Mouse (Mus musculus) MEL (cell line): Measurements from ENCODE around the gene Pafah2. TPM values are rescaled to one million over a fixed set of nuclear protein-coding genes. Genes with fewer than 3 reads are reported as not detected.
A peak's percentile ranks its signal among the peaks of the same experiment; 100 is the strongest.

Experiments
- DNase-seq: peaks from one replicate; pipeline ENCODE4 v3.0.0; 2011; ENCODE audit warnings: low read depth, low spot score
- H3K27ac ChIP-seq: 2 replicates; pipeline ENCODE4 v1.5.1; 2012; ENCODE audit warnings: low read depth, mild to moderate bottlenecking, control low read depth, low read length, moderate library complexity; ENCODE audit not compliant: control insufficient read depth
- H3K27me3 ChIP-seq, 2 experiments: fragments of 150-350 bp in 1 of 2; sonication (generic) in 1 of 2; 2 replicates each; pipeline ENCODE4 v1.6.1; 2012; ENCODE audit warnings: low read length in 2 of 2, mild to moderate bottlenecking in 2 of 2, improper control_type of control experiment in 1 of 2, moderate library complexity in 1 of 2; ENCODE audit not compliant: insufficient read depth in 2 of 2, control insufficient read depth in 1 of 2
- H3K36me3 ChIP-seq, 2 experiments: 2 replicates each; pipeline ENCODE4 v1.6.1; 2012 to 2014; ENCODE audit warnings: low read length in 2 of 2, improper control_type of control experiment in 1 of 2, inconsistent platforms in 1 of 2, mild to moderate bottlenecking in 1 of 2; ENCODE audit not compliant: insufficient read depth in 2 of 2, control insufficient read depth in 1 of 2
- H3K4me1 ChIP-seq, 2 experiments: fragments of 150-350 bp in 1 of 2; sonication (generic) in 1 of 2; 2 replicates each; pipeline ENCODE4 v1.6.1; 2012; ENCODE audit warnings: low read length in 2 of 2, improper control_type of control experiment in 1 of 2, mild to moderate bottlenecking in 1 of 2; ENCODE audit not compliant: insufficient read depth in 2 of 2, control insufficient read depth in 1 of 2
- H3K4me3 ChIP-seq, 2 experiments: fragments of 150-350 bp in 1 of 2; sonication (generic) in 1 of 2; 2 replicates each; pipeline ENCODE4 v1.5.1; 2012; ENCODE audit warnings: low read depth in 2 of 2, low read length in 2 of 2, mild to moderate bottlenecking in 2 of 2, moderate library complexity in 2 of 2, control low read depth in 1 of 2, improper control_type of control experiment in 1 of 2; ENCODE audit not compliant: control insufficient read depth in 1 of 2, insufficient read depth in 1 of 2
- H3K79me2 ChIP-seq: 2 replicates; pipeline ENCODE4 v1.6.1; 2012; ENCODE audit warnings: mild to moderate bottlenecking, low read length, moderate library complexity; ENCODE audit not compliant: control insufficient read depth, poor library complexity, insufficient read depth
- H3K9ac ChIP-seq: 2 replicates; pipeline ENCODE4 v1.6.1; 2012; ENCODE audit warnings: low read depth, mild to moderate bottlenecking, control low read depth, low read length, moderate library complexity; ENCODE audit not compliant: control insufficient read depth, poor library complexity, severe bottlenecking
- H3K9me3 ChIP-seq: fragments of 150-350 bp; sonication (generic); replicated peaks from 2 replicates; pipeline ENCODE4 v1.6.1; 2012; ENCODE audit warnings: mild to moderate bottlenecking, low read length, improper control_type of control experiment, moderate library complexity; ENCODE audit not compliant: insufficient read depth
- BHLHE40 ChIP-seq: IDR thresholded peaks from 2 replicates; pipeline ENCODE4 v1.6.1; 2012; ENCODE audit warnings: low read depth, mild to moderate bottlenecking, inconsistent platforms, low read length, improper control_type of control experiment, borderline replicate concordance
- CHD1 ChIP-seq: IDR thresholded peaks from 2 replicates; pipeline ENCODE4 v1.6.1; 2012; ENCODE audit warnings: low read depth, mild to moderate bottlenecking, inconsistent platforms, low read length, improper control_type of control experiment
- E2F4 ChIP-seq: IDR thresholded peaks from 2 replicates; pipeline ENCODE4 v1.6.1; 2011; ENCODE audit warnings: low read depth, low read length, improper control_type of control experiment, borderline replicate concordance
- EP300 ChIP-seq, 2 experiments: IDR thresholded peaks; 2 replicates each; pipeline ENCODE4 v1.6.1; 2011; ENCODE audit warnings: improper control_type of control experiment in 2 of 2, low read length in 2 of 2, low read depth in 1 of 2, mild to moderate bottlenecking in 1 of 2
- ETS1 ChIP-seq: IDR thresholded peaks from 2 replicates; pipeline ENCODE4 v1.6.1; 2012; ENCODE audit warnings: low read depth, mild to moderate bottlenecking, inconsistent platforms, low read length, improper control_type of control experiment, moderate library complexity
- HCFC1 ChIP-seq: IDR thresholded peaks from 2 replicates; pipeline ENCODE4 v1.6.1; 2012; ENCODE audit warnings: low read depth, mild to moderate bottlenecking, inconsistent platforms, low read length, improper control_type of control experiment, moderate library complexity
- MAFK ChIP-seq: IDR thresholded peaks from 2 replicates; pipeline ENCODE4 v1.6.1; 2011; ENCODE audit warnings: low read depth, mild to moderate bottlenecking, low read length, improper control_type of control experiment, borderline replicate concordance
- MYC ChIP-seq: IDR thresholded peaks from 2 replicates; pipeline ENCODE4 v1.6.1; 2011; ENCODE audit warnings: low read depth, mild to moderate bottlenecking, low read length, improper control_type of control experiment, moderate library complexity
- NELFE ChIP-seq: IDR thresholded peaks from 2 replicates; pipeline ENCODE4 v1.6.1; 2011; ENCODE audit warnings: low read depth, low read length, improper control_type of control experiment
- NRF1 ChIP-seq: IDR thresholded peaks from 2 replicates; pipeline ENCODE4 v1.6.1; 2014; ENCODE audit warnings: low read depth, mild to moderate bottlenecking, inconsistent platforms, low read length, improper control_type of control experiment, moderate library complexity; ENCODE audit not compliant: poor library complexity, insufficient read depth, severe bottlenecking
- POLR2AphosphoS5 ChIP-seq: IDR thresholded peaks from 2 replicates; pipeline ENCODE4 v1.6.1; 2012; ENCODE audit warnings: low read depth, borderline replicate concordance, mild to moderate bottlenecking, inconsistent platforms, low read length, moderate library complexity, mixed read lengths
- USF1 ChIP-seq: IDR thresholded peaks from 2 replicates; pipeline ENCODE4 v1.6.1; 2014; ENCODE audit warnings: low read depth, mild to moderate bottlenecking, inconsistent platforms, low read length, improper control_type of control experiment, moderate library complexity
- USF2 ChIP-seq, 2 experiments: IDR thresholded peaks; 2 replicates each; pipeline ENCODE4 v1.6.1; 2011 to 2012; ENCODE audit warnings: improper control_type of control experiment in 2 of 2, low read length in 2 of 2, borderline replicate concordance in 1 of 2, inconsistent platforms in 1 of 2, low read depth in 1 of 2, mild to moderate bottlenecking in 1 of 2; ENCODE audit not compliant: insufficient read depth in 1 of 2
- ZC3H11A ChIP-seq: IDR thresholded peaks from 2 replicates; pipeline ENCODE4 v1.6.1; 2012; ENCODE audit warnings: low read depth, mild to moderate bottlenecking, inconsistent platforms, low read length, improper control_type of control experiment
- polyA plus RNA-seq, 2 experiments: library from polyadenylated mRNA; stranded (reverse) in 1 of 2; unstranded in 1 of 2; fragments of >175 nt in 1 of 2; fragments of >200 nt in 1 of 2; gene quantifications; 2 replicates each; pipeline versions ENCODE4 v1.2.1 to v1.2.4; 2012; ENCODE audit warnings: low replicate concordance in 2 of 2, low read depth in 1 of 2; ENCODE audit not compliant: insufficient read length in 2 of 2, insufficient read depth in 1 of 2, missing spikeins in 1 of 2
- total RNA-seq: library from RNA; depleted of rRNA; stranded (reverse); fragments of 300-350 nt; gene quantifications from 2 replicates; pipeline ENCODE4 v1.2.3, GENCODE M21; 2012

The Pafah2 gene
- total and polyA plus RNA-seq, 3 experiments: 6.0 to 10.6 TPM; not detected in 1

DNA sequence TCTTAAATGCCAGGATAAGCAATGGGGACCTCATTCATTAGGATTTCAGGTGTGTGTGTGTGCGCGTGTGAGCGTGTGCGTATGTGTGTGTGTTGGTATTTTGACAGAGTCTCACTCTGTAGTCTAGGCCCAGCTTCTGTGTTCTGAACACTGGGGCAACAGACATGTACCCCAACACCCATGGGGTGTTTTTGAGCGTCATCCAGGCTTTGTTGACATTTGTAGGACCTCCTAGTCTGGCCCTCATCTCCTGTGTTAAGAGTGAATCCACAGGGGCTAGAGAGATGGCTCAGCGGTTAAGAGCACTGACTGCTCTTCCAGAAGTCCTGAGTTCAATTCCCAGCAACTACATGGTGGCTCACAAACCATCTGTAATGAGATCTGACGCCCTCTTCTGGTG is 978 bp upstream of the Pafah2 start:
- peaks cover 0 to 6% of the 10 kb centered on the region in 2 experiments; a peak in 2 of 4 replicates for H3K4me1 ChIP-seq

DNA sequence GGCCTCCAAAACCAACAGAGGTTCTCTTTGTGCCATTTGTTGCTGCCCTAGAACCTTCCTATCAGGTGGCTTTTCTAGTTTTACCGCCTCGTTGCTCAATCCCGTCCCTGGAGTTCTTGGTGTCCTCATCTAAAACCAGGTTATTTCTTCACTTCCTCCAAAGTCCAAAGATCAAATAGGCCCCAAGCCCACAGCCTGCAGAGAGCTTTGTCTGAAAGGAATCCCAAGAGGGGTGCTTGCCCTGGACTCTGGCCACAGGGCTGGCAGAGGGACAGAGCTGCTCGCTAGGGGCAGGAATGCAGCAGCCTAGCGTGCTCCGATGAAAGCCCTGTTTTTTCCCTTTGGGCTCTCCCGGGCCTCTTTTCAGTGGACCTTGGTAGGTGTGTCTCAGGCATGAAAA is 1.0 kb downstream of the Pafah2 start:
- H3K27me3 ChIP-seq: no peaks in the 10 kb centered on the region
- no peak overlapping the region for H3K9ac ChIP-seq
- no peaks in the 10 kb centered on the region; a peak in 1 of 4 replicates for H3K36me3 ChIP-seq
- H3K27ac ChIP-seq: no peak overlapping the region
- peaks cover 2 to 10% of the 10 kb centered on the region in 2 experiments; a peak in 2 of 4 replicates for H3K4me1 ChIP-seq
- H3K4me3 ChIP-seq: peak overlapping the region in 1 of 2 experiments; percentile 37; a peak in 1 of 4 replicates
- DNase-seq: peak; percentile 12
- TF ChIP-seq CHD1: no peak
- TF ChIP-seq EP300 (IDR thresholded peaks at IDR 0.05; ENCODE audit: low read depth in 1 of 2, low read length in 2 of 2): no peak
- TF ChIP-seq USF2 (IDR thresholded peaks at IDR 0.05; ENCODE audit: borderline replicate concordance in 1 of 2, insufficient read depth in 1 of 2, low read depth in 1 of 2, low read length in 2 of 2): no peak
- no peak for TF ChIP-seq NELFE
- no peak for TF ChIP-seq HCFC1
- TF ChIP-seq E2F4: no peak
- TF ChIP-seq BHLHE40: no peak
- TF ChIP-seq USF1: no peak
- no peak for TF ChIP-seq POLR2AphosphoS5
- TF ChIP-seq ZC3H11A: no peak
- H3K79me2 ChIP-seq: no peaks in the 10 kb centered on the region; the same call in 1 of the 2 replicates
- no peaks in the 10 kb centered on the region for H3K9me3 ChIP-seq

More for the DNA sequence above, 978 bp upstream of the Pafah2 start:
- Histone ChIP-seq H3K27me3 (no peaks in the 10 kb centered on the region), H3K36me3 (no peaks in the 10 kb centered on the region), H3K9ac (no peak overlapping the region), H3K79me2 (no peaks in the 10 kb centered on the region; the same call in 1 of the 2 replicates), H3K27ac (no peak overlapping the region), H3K4me3 (no peak overlapping the region), H3K9me3 (no peaks in the 10 kb centered on the region)
- DNase-seq: peak; percentile 38
- no peak for TF ChIP-seq NRF1
- no peak for TF ChIP-seq HCFC1
- TF ChIP-seq MAFK: no peak
- no peak for TF ChIP-seq ETS1
- TF ChIP-seq CHD1: no peak
- TF ChIP-seq MYC: no peak
- TF ChIP-seq BHLHE40: no peak
- no peak for TF ChIP-seq E2F4
- TF ChIP-seq USF1: no peak
- TF ChIP-seq EP300 (IDR thresholded peaks at IDR 0.05; ENCODE audit: low read depth in 1 of 2, low read length in 2 of 2): no peak
- TF ChIP-seq, all 39 proteins: peak for 0
